Mouse (Mus musculus) spleen, postnatal 4 days (tissue): ENCODE data around the gene Gnaz.

ENCODE experiments used
- DNase-seq, 2 experiments: peaks; one replicate each; pipeline ENCODE4 v3.0.0; 2022; ENCODE audit warnings: low spot score in 2 of 2

Gene Gnaz

DNA sequence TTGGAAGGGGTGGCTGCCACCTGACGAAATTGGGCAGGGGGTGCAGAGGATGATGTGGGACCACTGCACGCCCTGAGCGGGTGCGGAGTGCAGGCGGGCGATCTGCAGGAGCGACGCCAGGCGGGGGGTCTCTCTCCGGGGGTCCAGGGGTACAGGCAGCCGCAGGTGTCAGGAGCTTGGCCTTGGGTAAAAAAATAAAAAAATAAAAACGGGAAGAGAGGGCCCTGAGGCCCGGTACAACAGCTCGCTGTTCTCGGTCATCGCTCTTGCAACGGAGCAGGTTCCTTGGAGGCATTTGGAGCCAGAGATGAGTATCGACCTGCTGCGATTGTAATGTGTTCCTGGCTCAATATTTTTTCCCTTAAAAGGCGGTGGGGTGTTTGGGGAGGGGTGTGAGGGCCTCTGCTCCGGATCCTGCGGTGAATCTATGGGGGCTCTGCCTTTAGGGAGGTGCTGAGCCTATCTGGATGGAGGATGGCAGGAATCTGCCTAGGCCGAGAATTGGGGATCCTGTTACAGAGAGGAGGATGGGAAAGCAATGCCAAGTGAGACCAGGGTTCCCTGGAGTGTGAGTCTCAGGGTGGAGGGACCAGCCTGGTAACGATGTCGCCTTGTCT lies 782 bp downstream of the Gnaz start:
- no peak for DNase-seq

DNA sequence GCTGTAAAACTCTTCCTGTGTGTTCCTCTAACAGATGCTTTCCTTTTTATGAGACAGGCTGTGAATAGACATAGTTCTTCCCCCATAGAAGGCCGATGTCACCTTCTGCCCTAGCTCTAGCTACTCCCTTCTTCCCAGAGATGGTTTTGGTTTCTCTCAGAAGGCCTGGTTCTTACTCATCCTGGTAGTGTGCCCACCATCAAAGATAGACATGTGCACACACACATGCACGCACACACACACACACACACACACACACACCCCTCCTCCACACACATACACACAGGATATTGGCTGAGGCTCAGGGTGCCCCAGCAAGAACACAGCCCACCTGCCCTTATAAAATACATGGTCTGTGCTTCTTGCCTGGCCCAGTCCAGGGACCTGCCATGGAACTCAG lies 2.3 kb downstream of the Gnaz start:
- no peak for DNase-seq

DNA sequence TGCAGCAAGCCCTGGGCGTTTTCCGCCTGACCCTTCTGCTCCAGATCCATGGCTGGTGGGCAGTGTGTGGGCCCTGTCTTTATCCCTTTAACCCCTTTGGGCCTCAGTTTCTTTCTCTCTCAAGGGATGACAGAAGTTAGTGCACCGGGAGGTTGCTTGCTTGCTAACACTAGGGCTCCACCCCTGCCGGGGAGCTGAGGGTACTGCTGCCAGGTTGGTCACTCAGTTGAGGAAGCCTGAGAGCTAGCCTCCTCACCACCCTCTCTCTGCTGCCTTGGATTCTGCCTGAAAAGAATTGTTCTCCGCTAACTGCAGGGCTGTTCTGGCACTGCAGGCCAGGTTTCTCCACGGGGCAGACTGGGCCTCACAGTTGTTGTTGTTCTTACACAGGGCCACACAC lies 6.0 kb downstream of the Gnaz start:
- no peak for DNase-seq

DNA sequence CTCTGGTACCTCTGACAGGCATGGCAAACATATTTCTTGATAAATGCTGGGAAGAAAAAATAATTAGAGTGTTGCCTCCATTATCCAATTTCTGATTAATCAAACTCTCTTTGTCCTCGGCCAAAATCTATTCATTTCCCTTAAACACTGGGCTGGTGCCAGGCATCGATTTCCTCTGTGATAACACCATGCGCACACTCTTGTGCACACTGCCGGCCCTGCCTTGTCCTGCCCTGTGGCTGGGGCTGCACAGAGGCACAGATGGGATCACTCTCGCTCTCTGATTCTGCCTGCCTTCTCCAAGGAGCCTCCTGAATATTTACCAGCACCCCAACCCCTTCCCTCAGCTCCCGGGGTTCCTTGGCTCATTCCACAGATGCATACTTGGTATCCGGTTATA lies 8.6 kb downstream of the Gnaz start:
- DNase-seq = no peak

DNA sequence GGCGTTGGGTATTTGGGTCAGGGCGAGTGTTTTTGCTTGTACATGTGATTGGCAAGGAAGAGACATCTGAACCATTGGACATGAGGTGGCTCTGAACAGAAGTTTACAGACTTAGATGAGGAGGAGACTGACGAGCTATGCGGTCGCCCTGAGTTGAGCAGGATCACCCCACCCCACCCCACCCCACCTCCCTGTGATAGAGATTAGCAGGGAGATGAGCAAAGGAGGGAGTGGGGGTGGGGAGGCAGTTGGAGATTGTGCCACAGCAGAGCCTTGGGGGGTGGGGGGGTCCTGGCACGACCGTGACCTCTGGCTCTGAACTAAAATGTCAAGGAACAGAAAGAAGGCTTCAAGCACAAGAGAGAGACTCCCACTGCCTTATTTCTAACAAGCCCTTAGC lies 9.5 kb downstream of the Gnaz start:
- DNase-seq = no peak

DNA sequence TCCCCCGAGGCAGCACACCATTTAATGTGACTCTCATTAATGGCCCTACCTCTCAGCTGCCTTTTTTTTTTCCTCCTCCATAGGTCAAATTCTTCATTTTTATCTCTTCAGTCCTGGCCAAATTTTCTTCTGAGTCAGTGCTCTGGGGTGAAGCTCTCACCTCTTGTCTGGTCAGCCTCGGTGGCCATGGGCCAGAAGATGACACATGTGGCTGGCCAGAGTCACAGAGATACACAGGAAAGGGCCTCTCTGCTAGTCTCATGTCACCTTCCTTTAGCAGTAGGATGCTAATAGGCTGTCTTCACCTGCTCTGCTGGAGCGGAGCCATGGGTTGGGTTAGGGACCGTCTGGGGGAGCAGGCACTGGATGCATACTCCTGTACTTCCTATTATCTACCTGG lies 11.1 kb downstream of the Gnaz start:
- DNase-seq = no peak

DNA sequence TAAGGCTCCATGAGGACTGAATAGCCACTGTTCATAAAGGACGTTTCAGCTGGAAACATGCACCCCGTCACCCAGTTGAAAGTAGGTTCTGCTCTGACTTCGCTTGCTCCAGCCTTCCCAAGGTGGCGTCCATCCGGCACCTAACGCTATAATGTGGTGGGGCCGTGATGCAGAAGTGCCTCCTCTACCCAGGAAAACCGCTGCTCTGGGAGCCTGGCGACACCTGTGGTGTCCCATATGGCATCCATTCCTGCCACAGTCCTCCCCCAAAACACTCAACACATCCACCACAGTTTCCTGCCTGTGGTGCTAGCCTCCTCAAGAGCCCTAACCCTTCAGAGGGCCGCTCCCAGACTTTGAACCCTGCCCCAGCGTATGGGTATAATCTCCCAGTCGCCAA lies 14.2 kb downstream of the Gnaz start:
- DNase-seq = no peak

DNA sequence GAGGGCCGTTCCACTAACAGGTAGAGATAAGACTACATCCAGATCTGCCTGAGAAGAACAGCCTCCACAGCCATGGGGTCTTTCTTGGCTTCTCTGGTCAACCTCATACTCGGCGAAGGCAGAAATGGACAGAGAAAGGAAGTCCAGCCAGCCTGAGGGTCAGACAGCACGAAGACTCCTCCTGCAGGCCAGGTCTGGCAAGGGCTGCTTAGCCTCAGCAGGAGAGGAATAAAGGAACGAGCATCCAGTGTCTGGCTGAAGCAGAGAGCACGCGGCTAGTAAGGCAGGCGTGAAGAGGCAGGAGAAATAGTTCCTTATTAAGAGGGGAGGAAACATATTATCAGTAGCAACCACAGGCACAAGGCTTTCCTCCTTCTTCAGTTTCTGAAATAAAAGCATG lies 16.2 kb downstream of the Gnaz start:
- no peak for DNase-seq

DNA sequence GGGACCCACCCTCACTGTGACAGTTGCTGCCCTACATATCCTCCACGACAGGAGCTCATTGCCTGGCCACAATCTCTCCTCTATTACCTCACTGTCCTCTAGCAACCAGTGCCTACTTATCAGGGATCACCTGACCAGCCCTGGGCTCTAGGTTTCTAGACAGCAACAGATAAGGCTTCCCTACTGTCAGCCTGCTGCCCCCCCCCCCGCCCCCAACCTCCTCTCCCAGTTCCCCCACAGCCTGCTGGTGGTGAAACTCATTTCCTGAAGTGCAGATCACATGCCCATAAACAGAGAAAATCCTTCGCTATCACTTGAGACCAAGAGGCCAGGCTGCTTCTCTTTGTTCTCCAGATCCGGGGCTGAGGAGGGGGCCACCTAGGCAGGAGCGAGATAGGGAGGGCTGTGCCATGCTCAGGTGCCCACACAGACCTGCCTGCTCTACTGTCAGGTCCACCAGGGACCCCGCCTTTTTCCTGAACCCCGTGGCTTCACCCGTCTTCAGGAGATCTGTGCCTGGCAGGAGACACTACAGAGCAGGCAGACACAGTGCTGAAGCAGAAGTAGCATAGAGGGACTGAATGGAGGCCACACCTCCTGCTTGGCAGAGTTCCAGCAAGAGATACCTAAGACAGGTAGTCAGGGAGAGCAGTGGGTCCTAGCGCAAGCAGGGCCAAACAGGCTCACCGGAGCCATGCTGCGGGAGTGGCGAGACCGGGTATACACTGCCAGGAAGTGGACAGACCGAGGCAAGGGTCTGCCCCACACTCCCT lies 20.9 kb downstream of the Gnaz start:
- no peak for DNase-seq

DNA sequence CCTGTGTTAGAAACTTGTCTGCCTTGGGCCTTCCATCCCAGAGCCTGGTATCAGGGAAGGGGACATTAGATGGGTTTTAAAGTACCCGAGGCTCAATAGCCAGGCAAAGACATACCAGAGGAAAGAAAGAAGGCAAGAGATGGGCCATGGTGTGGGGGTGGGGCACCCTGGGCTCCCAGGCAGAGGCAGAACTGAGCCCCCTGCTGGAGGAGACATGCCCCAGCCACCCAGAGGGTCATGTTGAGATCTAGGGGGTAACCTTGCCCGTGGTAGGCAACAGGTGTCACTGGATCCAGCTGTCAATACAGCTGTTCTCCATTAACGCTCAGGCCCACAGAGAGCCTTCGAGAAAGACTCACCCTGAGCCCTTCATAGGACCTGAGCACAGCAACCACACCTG lies 22.8 kb downstream of the Gnaz start:
- no peak for DNase-seq

DNA sequence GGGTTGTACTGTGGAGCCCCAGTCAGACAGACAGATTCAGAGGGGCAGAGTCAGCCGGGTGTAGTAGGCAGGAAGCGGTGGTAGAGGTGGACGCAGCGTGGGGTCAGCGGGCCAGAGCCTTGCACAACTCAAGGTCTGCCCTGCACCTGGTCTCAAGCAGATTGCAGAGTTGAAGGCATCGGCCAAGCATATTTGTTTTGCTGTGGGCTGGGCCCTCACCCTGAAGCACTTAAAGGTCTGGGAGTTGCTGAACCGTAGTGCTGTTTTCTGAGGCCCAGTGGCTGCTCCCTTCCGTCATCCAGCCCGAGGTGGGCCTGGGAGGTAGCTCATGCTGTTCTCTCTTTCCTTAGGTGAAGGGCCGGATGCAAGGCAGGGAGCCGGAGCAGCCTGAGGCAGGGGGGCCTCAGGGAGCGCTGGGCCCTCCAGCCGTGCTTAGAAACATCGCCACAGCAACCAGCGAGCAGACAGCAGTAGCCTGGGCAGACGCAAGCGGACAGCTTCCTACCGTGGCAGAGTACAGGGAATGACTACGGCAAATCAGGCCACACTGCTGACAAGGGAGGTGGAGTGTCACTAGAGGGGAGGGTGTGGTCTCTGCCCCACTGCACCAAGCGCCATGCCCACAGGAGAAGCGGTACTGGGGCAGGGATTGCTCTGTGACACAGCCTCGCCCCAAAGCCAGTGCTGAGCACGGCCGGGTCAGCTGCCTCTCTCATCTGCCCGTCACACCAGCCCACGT lies 23.8 kb downstream of the Gnaz start:
- no peak for DNase-seq

DNA sequence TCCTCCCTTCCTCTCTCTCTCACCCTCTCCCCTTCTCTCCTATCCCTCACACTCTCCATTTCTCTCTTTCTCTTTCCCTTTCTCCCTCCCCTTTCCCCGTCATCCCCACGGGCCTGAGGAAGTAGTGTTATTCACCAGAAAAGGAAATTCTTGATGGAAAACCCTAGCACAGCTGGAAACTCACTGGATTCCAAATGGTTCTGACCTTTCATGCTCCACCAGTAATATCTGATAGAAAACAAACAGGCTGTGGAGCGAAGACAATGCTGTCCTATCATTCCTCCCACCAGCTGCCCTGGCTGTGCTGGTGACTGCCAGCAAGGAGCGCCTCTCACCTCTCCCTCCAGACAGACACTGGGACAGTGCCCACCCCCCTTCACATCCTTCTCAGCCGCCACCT lies 27.9 kb downstream of the Gnaz start:
- DNase-seq = no peak

DNA sequence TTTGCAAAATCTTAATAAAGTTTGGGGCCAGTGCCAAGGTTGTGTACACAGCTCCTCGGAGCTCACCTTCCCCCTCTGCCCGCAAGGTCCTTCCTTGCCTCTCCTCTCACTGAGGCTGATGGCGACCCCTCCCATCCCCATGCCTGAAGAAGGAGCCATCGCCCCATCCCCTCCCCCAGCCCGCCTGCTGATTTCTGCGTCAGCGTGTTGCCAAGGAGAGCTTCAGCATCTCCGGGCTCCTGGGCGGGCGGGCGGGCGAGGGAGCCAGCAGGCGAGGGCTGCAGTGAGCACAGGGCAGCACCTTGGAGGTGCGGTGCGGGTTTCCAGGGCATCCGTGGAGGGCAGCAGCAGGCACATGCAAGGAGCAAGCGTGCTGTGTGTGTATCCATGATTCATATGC lies 28.4 kb downstream of the Gnaz start:
- no peak for DNase-seq

DNA sequence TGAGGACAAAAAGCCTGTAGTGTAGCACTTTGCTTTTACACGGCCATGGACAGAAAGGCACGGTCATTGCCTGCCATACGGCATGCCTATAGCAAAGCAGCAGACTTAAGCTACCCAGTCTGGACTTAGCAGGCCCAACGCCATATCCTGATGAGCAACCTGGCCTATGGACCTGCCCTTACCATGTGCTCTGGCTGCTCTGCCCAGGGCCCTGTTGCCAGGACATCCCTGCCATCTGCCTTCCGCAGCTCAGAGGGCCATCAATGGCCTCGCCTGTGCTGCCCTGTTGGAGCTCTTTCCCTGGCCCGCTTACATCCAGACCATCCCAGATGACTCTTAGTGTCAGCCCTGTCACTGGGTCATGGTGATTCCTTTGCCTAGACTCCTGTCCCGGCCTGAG lies 34.4 kb downstream of the Gnaz start:
- DNase-seq = no peak

DNA sequence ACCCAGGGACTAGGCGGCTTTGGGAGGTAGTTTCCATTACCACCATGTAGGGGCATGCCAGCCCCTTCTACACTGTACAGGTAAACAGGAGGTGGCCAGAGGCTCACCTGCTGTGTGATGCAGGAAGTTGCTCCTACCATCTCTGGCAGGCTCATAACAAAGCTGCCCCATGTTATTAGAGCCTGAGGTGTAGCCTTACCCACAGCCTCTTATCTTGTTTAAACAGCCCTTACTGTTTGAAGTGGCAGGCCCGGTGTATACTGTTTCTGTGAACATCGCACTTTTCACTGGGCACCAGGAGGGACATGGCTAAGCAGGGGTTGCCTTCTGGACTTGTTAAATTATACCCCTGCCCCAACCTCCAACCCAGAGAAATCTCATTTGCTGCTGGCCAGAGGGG lies 37.1 kb downstream of the Gnaz start:
- DNase-seq = no peak

DNA sequence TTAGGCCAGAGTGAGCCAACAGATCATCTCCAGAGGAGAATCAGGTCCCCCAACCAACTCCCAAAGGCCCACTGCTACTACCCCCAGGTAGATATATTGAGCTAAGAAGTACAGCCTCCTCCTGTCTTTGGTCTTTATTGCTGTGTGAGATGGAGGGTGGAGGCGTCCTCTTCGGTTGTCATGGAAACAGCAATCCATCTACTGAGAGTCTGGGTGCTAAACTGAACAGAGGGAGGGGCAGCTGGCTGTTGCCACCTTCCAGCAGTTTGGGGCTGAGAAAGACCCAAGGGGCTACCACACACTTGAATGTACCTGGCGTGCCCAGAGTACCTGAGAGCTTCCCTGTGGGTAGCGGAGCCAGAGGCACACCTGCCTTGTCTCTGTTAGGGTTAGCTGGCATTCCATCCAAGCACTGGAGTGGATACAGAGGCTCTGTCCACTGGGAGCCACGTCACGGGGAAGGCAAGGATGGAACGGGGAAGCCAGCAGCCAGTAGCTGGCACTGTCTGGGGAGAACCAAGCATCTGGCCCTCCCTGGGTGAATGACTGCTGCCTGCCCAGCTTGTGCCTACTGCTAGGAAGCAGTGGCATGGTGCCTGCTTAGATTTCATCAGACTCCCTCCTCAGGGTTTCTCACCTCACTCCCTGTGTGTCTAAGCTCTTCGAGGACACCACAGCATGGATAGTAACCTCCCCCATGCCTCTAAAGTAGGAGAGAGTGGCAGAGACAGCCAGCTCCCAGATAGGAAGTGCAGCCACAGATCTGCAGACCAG lies 40.1 kb downstream of the Gnaz start:
- no peak for DNase-seq

DNA sequence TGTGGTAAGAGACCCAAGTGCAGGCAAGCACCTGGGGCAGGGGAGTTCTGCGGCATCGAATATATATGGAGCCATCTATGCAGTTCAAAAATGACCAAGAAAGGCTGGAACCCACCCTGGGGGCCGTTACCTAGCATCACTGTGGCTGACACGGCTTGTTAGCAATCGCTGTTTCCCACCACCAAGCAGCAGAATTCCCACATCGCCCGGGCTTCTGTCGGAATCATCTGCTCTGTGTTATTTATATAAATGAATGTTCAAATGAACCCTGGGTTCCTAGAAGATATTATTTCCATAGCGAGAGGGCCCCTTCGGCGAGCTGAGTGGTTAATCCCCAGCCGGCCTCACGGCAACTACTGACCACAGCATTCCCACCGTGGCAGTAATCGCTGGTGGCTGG lies 43.7 kb downstream of the Gnaz start:
- DNase-seq = no peak

DNA sequence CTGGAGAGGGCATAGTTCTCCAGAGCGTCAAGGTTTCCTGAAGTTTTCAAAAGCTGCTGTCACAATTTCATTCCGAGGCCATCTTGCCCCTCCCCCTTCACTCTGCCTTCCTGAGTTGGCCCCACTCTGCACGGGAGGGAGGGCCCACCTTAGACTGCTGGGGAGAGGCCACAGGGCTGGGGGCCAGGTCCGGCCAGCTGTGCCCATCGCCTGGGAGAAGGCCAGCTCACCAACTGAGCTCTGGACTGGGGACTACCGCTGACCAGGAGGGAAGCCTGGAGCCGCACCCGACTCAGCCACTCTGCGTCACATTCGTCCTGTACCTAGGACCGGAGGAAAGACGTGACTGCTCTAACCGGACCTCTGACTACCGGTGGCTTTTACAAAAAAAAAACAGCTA lies 48.5 kb downstream of the Gnaz start:
- no peak for DNase-seq

DNA sequence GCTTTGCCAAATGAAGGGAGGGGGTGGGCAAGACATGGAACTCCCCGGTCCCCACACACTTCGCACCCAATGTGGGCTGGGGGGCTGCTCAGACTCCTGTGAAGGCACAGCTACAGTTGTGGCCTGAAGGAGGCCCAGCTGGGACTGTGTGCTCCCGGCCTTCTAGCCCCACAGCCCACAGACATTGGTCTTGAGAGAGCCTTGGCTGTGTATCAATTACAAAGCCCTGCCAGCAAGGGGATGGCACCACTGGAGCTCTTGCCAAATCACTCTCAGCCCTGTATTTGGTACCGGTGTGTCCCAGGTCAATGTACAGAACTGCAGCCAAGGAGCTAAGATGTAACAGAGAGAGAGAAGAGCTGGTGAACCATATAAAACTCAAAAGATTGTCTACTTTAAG lies 49.5 kb downstream of the Gnaz start:
- no peak for DNase-seq

DNA sequence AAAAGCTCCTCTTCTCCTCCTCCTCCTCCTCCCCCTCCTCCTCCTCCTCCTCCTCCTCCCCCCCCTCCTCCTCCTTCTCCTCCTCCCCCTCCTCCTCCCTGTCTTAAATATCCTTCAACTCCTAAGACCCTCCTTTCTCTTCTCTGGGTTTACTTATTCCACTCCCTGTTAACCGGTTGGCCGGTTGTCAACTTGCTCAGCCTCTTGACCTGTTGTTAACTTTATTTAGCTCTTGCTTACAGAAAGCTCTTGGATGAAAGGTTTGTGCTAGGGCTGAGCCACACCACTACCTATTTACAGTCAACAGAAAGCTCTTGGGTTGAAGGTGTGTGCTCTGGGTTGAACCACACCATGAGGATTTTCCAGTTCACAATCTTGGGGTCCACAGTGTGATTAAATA lies 53.3 kb downstream of the Gnaz start:
- DNase-seq = no peak

DNA sequence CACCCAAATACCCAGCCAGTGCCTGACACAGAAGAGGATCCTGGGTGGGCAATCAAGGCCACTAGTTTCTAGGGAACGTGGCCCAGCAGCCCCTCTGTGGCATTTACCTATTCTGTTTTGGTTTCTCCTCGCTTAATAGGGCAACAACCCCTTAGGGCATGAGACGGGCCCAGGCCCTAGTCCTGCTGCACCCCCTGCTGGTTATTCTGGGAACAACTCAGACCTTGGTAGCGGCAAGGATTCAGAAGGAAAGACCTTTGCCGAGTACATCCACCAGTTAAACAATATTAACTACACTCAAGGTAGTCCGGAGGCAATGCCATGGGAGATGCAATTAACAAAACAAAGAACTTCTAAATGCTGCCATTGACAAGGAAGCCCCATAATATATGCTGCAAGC lies 54.2 kb downstream of the Gnaz start:
- DNase-seq = peak; percentile 65 to 86

DNA sequence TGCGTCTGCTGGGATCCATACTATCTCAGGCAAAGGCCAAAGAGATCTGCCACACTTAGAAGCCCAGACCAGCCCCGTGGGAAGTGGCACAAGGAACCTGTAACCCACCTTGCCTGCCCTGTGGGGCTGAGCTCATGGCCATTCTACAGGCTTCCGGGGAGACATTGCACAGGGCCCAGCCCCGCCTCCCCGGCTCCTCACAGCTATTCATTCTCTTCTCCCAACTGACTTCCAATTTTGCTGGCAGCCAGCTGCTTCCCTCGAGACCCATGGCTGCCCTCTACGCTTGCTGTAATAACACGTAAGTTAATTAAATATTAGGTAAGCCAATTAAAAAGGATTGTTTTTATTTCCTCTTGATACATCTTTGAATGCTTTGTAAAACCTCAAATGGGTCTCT lies 59.5 kb downstream of the Gnaz start:
- no peak for DNase-seq
